Mouse (Mus musculus) thymus, postnatal 0 days (tissue): Measurements from ENCODE around the gene C2cd4d. TPM values are rescaled to one million over a fixed set of nuclear protein-coding genes. Genes with fewer than 3 reads are reported as not detected.
A peak's percentile ranks its signal among the peaks of the same experiment; 100 is the strongest.

Source experiments
- DNase-seq: peaks from one replicate; pipeline ENCODE4 v3.0.0-alpha.2; 2015; ENCODE audit warnings: low spot score
- polyA plus RNA-seq: library from polyadenylated mRNA; unstranded; fragments of >200 nt; fragmentation: Nextera tagmentation; extraction: Ambion mirVana; gene quantifications from 2 replicates; pipeline ENCODE4 v1.2.1, GENCODE M21; 2015

C2cd4d gene
- 1.8 and 3.6 TPM in 2 replicates for polyA plus RNA-seq

- DNase-seq, result no peak
Measured at GRCm38 (mm10) chr3:94362138-94362537, at the start of gene C2cd4d. TSS of gene C2cd4d (plus strand) at chr3:94362438.

GRCm38 (mm10) chr3:94328681-94329080 is 33.6 kb upstream of the C2cd4d start:
- DNase-seq, result peak; percentile 27

- no peak for DNase-seq
Measured at GRCm38 (mm10) chr3:94334442-94334841, 27.8 kb upstream of the C2cd4d start.

GRCm38 (mm10) chr3:94338522-94338921 is 23.7 kb upstream of the C2cd4d start:
- no peak for DNase-seq

GRCm38 (mm10) chr3:94341959-94342422 is 20.2 kb upstream of the C2cd4d start, which contains the start of gene Them5:
TSS of gene Them5 (plus strand) at chr3:94342099.
- DNase-seq, result no peak

- DNase-seq, result no peak
Measured at GRCm38 (mm10) chr3:94342552-94342951, 19.7 kb upstream of the C2cd4d start.

- no peak for DNase-seq
Measured at GRCm38 (mm10) chr3:94344182-94344581, 18.1 kb upstream of the C2cd4d start.

- no peak for DNase-seq
Measured at GRCm38 (mm10) chr3:94344897-94345296, 17.3 kb upstream of the C2cd4d start.

- peak; percentile 56 for DNase-seq
Measured at GRCm38 (mm10) chr3:94348146-94348545, 14.1 kb upstream of the C2cd4d start.

- DNase-seq, result peak; percentile 32
Measured at GRCm38 (mm10) chr3:94360812-94361211, 1.4 kb upstream of the C2cd4d start.

GRCm38 (mm10) chr3:94363291-94364153 is 1.3 kb downstream of the C2cd4d start:
- DNase-seq, result peak; percentile 14

- no peak for DNase-seq
Measured at GRCm38 (mm10) chr3:94364154-94364526, 1.9 kb downstream of the C2cd4d start.

GRCm38 (mm10) chr3:94366761-94367160 is 4.5 kb downstream of the C2cd4d start:
- peak; percentile 87 for DNase-seq

- DNase-seq, result no peak
Measured at GRCm38 (mm10) chr3:94367511-94367910, 5.3 kb downstream of the C2cd4d start.

GRCm38 (mm10) chr3:94368631-94369030 is 6.4 kb downstream of the C2cd4d start:
- DNase-seq, result no peak

- DNase-seq, result no peak
Measured at GRCm38 (mm10) chr3:94369709-94370108, 7.5 kb downstream of the C2cd4d start.

GRCm38 (mm10) chr3:94371637-94372036 is 9.4 kb downstream of the C2cd4d start:
- no peak for DNase-seq

- DNase-seq, result no peak
Measured at GRCm38 (mm10) chr3:94372038-94372437, 9.8 kb downstream of the C2cd4d start.

- DNase-seq, result no peak
Measured at GRCm38 (mm10) chr3:94372641-94373040, 10.4 kb downstream of the C2cd4d start, which contains the start of gene Rorc. TSS of gene Rorc (plus strand) at chr3:94372794.

- DNase-seq, result peak; percentile 38
Measured at GRCm38 (mm10) chr3:94373090-94373489, 10.9 kb downstream of the C2cd4d start.

GRCm38 (mm10) chr3:94373597-94374011 is 11.4 kb downstream of the C2cd4d start:
- peak; percentile 31 for DNase-seq

- DNase-seq, result no peak
Measured at GRCm38 (mm10) chr3:94374636-94375035, 12.4 kb downstream of the C2cd4d start.

GRCm38 (mm10) chr3:94375146-94375545 is 12.9 kb downstream of the C2cd4d start:
- no peak for DNase-seq
